Mouse (Mus musculus): ENCODE data around the gene 4930503B20Rik. TPM values are rescaled to one million over a fixed set of nuclear protein-coding genes. Genes with fewer than 3 reads are reported as not detected.

Gene 4930503B20Rik
- polyA plus RNA-seq, 1 experiment from 2014 or later, result not detected

DNA sequence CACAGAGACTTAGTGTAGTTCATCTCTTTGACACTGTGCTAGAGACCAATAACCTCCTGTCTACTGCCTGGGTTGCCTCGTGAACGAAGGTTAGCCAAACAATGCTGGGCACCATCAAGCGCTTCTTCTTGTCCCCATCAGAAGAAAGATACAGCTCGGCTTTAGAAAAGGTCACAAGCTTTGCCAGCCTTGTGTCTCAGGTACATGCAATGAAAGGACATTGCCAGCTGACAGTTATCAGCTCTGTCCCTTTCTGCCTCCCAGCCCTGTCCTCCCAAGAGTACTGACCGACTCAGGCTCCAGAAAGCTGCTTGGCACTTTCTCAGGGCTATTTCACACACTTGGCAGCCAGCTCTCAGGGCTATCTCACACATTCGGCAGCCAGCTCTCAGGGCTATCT lies 55.7 kb downstream of the 4930503B20Rik start:
- H3K4me1 ChIP-seq (ENCODE audit: control insufficient read depth, insufficient read depth, low read length), result no peaks in the 10 kb centered on the region
- H3K4me3 ChIP-seq (ENCODE audit: low read length), result no peak overlapping the region
- no peak for ATAC-seq
- H3K9ac ChIP-seq (ENCODE audit: low read depth, low read length), result no peak overlapping the region
- H3K27me3 ChIP-seq (replicated peaks; ENCODE audit: control insufficient read depth, insufficient read depth, low read length), result no peaks in the 10 kb centered on the region
- H3K36me3 ChIP-seq (ENCODE audit: control insufficient read depth, insufficient read depth, low read length), result no peaks in the 10 kb centered on the region
- no peaks in the 10 kb centered on the region for H3K9me3 ChIP-seq (ENCODE audit: control insufficient read depth, low read length)
- H3K27ac ChIP-seq (ENCODE audit: low read length), result no peak overlapping the region
- WGBS, result 80% methylated on average over 6 of the region's 6 CpGs
- H3K4me2 ChIP-seq (ENCODE audit: low read depth, low read length), result no peak overlapping the region

Other genes starting within 250 kb of the 4930503B20Rik start
- gene Ssx2ip, start 246.7 kb downstream of the 4930503B20Rik start, polyA plus RNA-seq (2015; fragmentation: Nextera tagmentation; extraction: Ambion mirVana), result 36.1 and 38.1 TPM in 2 replicates
- gene Ctbs, start 201.5 kb downstream of the 4930503B20Rik start, polyA plus RNA-seq (2015; fragmentation: Nextera tagmentation; extraction: Ambion mirVana), result 11.0 and 11.6 TPM in 2 replicates
- gene Spata1, start 151.6 kb downstream of the 4930503B20Rik start, polyA plus RNA-seq (2015; fragmentation: Nextera tagmentation; extraction: Ambion mirVana), result 2.0 and 2.3 TPM in 2 replicates
- 976 and 1,024 TPM in 2 replicates for gene Gng5, start 151.5 kb downstream of the 4930503B20Rik start, polyA plus RNA-seq (2015; fragmentation: Nextera tagmentation; extraction: Ambion mirVana)
- gene Rpf1, start 129.9 kb downstream of the 4930503B20Rik start, polyA plus RNA-seq (2015; fragmentation: Nextera tagmentation; extraction: Ambion mirVana), result 42.1 and 45.5 TPM in 2 replicates
- 0.64 and 1.8 TPM in 2 replicates for gene Uox, start 80.9 kb downstream of the 4930503B20Rik start, polyA plus RNA-seq (2015; fragmentation: Nextera tagmentation; extraction: Ambion mirVana)
- 0.05 TPM in 1 of 2 replicates, not detected in the other for gene Dnase2b, start 35.7 kb downstream of the 4930503B20Rik start, polyA plus RNA-seq (2015; fragmentation: Nextera tagmentation; extraction: Ambion mirVana)
- gene Samd13, start 34.3 kb upstream of the 4930503B20Rik start, polyA plus RNA-seq (2015; fragmentation: Nextera tagmentation; extraction: Ambion mirVana), result 0.56 and 0.66 TPM in 2 replicates
- 34.4 and 38.3 TPM in 2 replicates for gene Prkacb, start 161.7 kb upstream of the 4930503B20Rik start, polyA plus RNA-seq (2015; fragmentation: Nextera tagmentation; extraction: Ambion mirVana)
- gene Ttll7, start 201.1 kb upstream of the 4930503B20Rik start, polyA plus RNA-seq (2015; fragmentation: Nextera tagmentation; extraction: Ambion mirVana), result 1.6 and 1.9 TPM in 2 replicates

Measured in intestine, embryonic 16.5 days (tissue).